Mouse (Mus musculus): ENCODE measurements around the gene Wfdc2.
"Not testable (repeated sequence)": the region's sequence is repeated elsewhere in the genome, so short reads cannot be mapped to it uniquely, and the experiment has no call there.

Wfdc2 gene

DNA sequence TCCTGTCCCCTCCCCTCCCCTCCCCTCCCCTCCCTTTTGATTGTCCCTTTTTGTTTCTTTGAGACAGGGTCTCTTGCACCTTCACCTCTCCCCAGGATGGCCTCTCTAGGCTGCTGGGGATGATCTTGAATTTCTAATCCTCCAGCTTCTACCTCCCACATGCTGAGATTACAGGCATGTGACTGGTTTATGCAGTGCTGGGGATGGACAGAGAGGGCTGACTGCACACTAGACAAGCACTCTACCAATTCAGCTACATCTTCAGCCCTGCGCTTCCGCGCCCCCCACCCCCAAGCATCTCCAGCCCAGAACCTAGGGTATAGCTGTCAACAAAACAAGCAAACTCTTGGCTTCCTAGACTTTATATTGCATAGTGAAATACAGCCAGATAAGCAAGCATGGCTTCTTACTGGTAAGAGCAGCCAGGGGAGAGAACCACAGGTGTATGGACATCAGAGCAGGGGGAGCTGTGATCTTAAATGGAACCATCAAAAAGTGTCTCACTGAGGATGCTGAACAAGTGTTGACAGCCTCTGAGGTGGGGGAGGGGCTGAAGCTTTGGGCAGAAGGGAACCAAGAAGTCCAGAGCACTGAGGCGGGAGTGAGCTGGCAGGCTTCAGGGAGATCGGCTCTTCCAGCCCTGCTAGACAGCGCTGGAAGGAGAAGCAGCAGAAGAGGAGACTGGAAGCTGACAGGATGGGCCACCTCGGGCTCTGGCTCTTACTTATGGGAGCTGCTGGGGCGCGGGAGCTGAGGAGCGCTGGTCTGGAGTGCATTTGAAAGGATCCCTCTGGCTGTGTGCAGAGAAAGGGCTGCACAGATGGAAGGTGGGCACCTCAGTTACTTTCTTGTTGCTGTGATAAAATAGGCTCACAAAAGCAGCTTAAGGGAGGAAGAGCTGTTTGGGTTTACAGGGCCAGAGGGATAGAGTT, 12.0 kb upstream of the Wfdc2 start:
- no peak for DNase-seq

DNA sequence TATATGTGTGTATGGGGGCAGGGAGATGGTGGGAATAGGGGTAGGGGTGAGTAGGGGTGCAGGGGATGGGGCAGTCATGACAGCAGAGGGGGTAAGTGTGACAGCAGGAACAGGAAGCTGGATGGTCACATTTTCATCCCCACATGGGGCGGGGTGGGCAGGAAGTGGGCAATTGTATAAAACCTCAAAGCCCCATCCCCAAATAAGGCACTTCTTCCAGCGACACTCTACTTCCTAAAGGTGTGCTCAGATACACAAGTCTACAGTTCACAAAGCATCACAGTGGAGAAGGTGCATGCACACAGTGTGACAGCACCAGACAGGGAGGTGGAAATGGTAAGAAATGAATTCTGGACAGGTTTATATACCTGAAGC, 11.3 kb upstream of the Wfdc2 start:
- no peak for DNase-seq

GRCm38 (mm10) chr2:164551502-164551901, 10.7 kb upstream of the Wfdc2 start:
- DNase-seq = peak; percentile 58

DNA sequence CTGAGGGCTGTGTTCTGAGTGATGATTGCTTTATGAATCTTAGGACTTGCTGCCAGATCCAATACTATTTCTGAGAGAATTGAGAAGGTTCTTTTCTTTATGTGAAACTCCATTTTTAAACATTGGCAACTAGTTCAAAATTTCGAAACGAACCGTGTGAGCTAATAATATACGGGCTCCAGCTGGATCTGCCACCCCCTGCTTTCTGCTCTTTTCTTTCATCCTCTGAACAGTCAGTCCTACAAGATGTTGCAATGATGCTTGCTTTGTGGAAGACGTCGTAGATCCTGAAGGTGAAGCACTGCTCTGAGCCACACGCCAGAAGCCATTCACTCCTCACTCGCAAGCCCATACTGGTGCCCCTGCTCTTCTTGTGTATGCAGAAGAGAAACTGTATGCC, 3.8 kb upstream of the Wfdc2 start:
- DNase-seq = no peak

GRCm38 (mm10) chr2:164558991-164559645, 3.1 kb upstream of the Wfdc2 start:
- peak; percentile 74 for DNase-seq

- DNase-seq = no peak
These were observed 2.1 kb upstream of the Wfdc2 start for GRCm38 (mm10) chr2:164560106-164560505.

- peak; percentile 59 for DNase-seq
These were observed 1.3 kb downstream of the Wfdc2 start for GRCm38 (mm10) chr2:164563339-164564038.

GRCm38 (mm10) chr2:164564346-164564745, 2.1 kb downstream of the Wfdc2 start:
- DNase-seq = no peak

DNA sequence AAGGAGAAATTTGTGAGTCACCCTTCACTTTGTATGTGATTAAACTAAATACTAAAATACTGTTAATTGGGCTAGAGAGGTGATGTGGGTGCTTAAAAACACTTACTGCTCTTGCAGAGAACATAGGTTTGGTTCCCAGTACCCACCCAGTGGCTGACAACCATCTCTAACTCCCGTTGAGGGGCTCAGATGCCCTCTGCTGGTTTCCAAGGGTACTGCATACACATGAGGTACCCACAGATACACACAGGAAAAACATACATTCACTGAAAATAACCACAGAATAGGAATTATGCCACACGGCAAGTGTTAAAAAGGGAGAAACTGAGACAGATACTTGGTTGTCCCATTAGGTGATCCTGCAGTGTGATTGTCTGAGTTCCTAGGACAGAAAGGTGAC, 4.8 kb downstream of the Wfdc2 start:
- DNase-seq = no peak

GRCm38 (mm10) chr2:164567460-164567859, 5.2 kb downstream of the Wfdc2 start:
- no peak for DNase-seq

- not testable (repeated sequence) for DNase-seq
These were observed 11.1 kb downstream of the Wfdc2 start, which contains the start of gene Spint3 for GRCm38 (mm10) chr2:164573359-164573758. TSS of gene Spint3 (minus strand) at chr2:164573459.

DNA sequence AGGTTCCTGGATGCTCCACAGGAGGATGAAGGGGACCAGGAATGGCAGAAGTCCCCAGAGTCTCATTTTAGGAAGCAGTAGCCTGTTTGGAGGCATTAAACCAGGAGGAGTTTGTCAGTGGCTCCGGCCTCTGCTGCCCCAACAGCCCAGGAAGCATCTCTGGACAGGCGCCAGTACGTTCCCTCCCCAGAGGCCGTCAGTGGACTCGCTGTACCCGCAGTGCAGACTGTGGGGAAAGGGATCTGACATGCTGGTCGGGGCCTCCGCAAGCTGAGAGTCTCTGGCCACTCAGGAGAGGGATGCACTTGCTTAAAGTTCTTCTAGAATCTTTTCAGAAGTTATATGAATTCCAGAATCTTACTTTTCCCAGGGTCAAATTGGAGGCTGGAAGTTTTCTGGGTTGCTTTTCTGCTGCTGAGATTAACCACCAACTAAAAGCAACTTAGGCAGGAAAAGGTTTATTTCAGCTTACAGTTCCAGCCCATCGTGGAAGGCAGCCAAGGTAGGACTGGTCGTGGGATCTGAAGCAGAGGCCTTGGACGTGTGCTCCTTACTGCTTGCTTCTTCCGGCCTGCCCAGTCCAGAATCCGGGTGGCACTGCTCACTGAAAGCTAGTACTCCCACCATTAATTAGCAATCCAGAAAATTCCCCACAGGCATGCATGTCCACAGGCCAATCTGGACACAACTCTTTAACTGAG, 23.0 kb downstream of the Wfdc2 start, which contains the start of gene Wfdc6a:
Gene Wfdc6a (minus strand): TSS at position 423 of the 701 bp plus-strand sequence.
- DNase-seq = peak; percentile 50

DNA sequence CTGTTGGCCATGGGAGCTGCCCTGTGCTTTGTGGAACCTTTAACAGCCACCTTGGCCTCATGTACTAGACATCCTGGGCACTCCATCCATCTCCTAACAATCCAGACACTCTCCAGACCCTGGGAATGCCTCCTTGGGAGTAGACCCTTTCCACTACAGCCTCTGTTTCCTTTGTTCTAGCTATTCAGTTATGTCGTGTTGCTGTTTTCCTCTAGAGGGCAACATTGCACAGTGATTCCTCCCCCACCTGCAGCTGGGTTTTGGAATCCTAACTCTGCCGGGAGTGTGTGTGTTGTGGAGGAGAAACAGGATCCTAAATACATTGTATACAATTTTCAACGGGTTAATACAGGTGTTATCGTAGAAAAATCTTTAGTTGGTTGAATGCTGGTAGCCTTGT, 29.8 kb downstream of the Wfdc2 start:
- peak; percentile 38 for DNase-seq

- no peak for DNase-seq
These were observed 31.3 kb downstream of the Wfdc2 start, which contains the start of gene Eppin for GRCm38 (mm10) chr2:164593494-164593893. TSS of gene Eppin (minus strand) at chr2:164593594.

DNA sequence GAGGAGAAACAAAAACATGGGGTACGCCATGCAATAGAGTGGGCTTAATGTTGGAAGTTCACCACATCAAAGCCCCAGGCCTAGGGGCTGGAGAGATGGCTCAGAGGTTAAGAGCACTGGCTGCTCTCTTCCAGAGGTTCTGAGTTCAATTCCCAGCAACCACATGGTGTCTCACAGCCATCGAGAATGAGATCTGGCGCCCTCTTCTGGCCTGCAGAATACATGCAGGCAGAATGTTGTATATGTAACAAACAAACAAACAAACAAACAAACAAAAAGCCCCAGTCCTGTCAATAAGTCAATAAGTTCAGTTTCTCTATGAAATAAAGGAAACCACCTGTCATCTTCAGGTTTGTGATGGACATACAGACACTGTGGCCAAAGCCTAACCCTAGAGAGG, 38.0 kb downstream of the Wfdc2 start:
- no peak for DNase-seq

DNA sequence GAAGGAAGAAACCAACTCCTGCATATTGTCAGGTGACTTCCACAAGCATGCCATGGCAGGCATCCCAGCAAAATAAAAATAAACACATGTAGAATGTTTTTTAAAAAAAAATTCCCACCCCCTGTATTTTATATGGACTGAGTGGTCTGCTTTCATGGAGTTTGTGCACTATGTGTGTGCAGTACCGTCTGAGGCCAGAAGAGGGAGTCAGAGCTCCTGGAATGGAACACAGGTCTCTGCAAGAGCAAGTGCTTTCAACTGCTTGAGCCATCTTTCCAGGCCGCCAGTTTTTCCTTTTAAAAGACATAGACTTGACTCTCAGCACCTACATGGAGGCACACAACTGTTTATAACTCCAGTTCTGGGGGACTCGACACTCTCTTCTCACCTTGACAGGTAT, 41.3 kb downstream of the Wfdc2 start:
- DNase-seq = no peak

DNA sequence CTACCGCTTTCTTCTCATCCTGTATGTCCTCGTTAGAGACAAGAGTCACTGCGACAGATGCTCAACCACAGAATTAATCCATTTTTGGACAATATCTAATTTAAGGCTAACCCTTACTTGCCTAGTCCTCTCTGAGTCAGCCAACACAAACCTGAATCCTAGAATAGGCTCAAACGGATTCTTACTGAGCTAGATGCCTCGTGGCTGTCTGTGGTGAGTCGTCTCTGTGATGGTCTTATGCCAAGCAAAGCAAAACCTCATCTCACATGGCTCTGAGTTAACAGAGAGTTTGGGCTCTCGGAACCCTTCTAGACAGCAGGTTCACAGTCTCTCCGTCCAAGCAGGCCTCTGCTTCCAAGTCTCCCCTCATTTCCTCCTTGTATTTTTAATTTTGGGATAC, 42.2 kb downstream of the Wfdc2 start:
- DNase-seq = no peak

GRCm38 (mm10) chr2:164608781-164609180, 46.6 kb downstream of the Wfdc2 start:
- DNase-seq = no peak

DNA sequence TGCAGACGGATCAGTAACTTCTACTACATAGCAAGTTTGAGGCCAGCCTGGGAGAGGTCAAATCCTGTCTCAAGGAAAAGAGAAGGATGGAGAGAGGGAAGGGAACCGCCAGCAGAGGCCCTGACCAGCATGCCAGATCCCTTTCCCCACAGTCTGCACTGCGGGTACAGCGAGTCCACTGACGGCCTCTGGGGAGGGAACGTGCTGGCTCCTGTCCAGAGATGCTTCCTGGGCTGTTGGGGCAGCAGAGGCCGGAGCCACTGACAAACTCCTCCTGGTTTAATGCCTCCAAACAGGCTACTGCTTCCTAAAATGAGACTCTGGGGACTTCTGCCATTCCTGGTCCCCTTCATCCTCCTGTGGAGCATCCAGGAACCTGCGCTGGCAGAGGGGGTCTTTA, 51.3 kb downstream of the Wfdc2 start, which contains the start of the genes Wfdc6b and Wfdc8:
Gene Wfdc6b (plus strand): TSS at position 52 of the 400 bp plus-strand sequence.
Gene Wfdc8 (minus strand): TSS at position 156 of the 400 bp plus-strand sequence.
- DNase-seq = peak; percentile 78

DNA sequence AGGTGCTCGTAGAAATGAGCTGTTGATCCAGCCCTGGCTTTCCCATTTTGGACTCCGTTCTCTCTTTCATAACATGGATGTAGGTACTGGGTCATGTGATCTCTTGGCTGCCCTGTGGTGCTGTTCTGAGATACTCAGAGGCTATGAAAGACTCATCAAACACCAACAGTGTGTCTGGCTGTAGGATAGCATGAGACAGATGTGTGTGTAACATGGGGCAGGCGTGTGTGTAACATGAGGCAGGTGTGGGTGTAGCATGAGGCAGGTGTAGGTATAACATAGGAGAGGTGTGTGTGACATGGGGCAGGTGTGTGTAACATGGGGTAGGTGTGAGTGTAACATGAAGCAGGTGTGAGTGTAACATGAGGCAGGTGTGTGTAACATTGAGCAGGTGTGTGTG, 53.2 kb downstream of the Wfdc2 start:
- no peak for DNase-seq

Data from lung, postnatal 36 days (tissue).